Mouse (Mus musculus): ENCODE measurements around the gene Ezh1.

Gene Ezh1

DNA sequence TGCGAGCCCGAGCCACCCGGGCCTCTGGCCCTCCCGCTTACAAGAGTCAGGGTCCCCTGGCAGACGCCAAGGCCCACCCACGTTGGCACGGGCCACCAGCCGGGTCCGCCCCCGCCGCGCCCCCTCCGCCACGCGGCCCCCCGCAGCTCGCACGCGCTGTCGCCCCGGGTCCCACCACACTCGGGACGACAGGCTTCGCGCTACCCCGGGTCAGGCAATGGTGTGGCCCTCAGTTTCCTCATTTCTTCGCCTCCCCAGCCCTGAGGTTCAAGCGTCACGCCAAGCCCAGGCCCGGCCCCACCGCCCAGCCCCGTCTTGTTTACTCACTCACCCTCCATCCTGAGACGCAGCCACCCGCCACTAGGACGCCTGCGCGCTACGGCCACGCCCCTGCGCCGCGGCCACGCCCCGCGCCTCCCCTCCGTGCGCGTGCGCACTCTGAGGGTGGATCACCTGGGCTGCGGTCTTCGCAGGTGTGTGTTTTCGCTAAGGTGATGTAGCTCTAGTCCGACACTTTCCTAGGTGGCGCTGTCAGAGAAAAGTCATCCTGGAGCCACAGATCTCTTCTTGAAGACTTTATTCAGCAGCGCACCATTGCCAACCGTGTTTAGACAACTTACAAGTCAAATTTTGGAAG lies at the start of gene Ezh1:
Ezh1 (minus strand) TSS at position 399 of the 637 bp plus-strand sequence.
- no peak for DNase-seq (ENCODE audit: extremely low read depth, low read depth)

DNA sequence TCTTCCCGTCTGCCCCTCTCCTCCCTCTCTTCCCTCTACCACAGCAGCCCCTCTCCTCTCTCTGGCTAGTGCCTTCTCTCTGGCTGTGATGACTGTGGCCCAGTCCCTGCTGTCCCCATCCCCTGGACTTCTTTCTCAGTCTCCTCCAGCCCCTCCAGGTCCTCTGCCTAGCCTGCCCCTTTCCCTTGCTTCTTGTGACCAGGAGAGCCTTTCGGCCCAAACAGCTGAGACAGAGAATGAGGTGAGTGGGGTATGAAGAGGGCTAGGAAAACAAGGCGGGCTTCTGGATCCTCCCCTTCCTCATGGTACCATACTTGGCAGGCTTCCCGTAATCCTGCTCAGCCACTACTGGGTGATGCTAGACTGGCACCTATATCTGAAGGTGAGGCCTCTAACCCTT lies 49.0 kb upstream of the Ezh1 start:
- DNase-seq (ENCODE audit: extremely low read depth, low read depth), result no peak

DNA sequence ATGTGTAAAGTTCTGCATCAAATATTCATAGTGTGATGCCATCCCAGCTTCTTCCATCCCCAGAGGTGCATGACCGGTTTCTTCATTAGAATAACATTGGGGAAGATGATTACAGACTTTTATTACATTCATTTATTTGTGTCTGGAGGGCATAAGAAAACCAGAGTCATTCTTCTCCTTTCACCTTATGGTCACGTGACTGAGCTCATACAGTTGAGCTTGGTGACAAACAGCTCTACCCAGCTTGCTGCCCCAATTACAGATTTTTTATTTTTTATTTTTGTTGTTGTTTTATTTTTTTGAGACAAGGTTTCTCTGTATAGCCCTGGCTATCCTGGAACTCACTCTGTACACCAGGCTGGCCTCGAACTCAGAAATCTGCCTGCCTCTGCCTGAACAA lies 46.2 kb upstream of the Ezh1 start:
- no peak for DNase-seq (ENCODE audit: extremely low read depth, low read depth)

DNA sequence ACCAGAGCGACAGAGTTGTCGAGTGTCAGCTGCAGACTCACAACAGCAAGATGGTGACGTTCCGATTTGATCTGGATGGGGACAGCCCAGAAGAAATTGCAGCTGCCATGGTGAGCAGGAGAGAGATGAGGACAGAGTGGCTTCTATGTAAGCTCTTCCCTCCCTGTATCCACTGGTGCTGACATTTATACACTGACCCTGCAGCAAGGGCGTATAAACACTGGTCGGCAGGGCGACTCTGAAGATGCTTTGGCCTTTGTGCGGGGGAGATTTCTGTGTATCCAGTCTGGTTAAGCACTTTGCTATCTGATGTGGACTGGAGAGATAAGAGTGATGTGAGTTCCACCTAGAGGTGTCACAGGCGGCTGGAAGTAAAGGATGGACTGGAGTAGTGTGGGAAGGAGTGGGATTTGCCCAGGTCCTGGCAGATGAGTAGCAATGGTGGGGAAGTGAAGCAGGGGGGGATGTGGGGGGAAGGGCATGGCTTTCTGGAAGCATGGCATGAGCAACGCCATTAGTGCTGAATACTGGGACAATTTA lies 43.4 kb upstream of the Ezh1 start:
- DNase-seq (ENCODE audit: extremely low read depth, low read depth), result no peak

DNA sequence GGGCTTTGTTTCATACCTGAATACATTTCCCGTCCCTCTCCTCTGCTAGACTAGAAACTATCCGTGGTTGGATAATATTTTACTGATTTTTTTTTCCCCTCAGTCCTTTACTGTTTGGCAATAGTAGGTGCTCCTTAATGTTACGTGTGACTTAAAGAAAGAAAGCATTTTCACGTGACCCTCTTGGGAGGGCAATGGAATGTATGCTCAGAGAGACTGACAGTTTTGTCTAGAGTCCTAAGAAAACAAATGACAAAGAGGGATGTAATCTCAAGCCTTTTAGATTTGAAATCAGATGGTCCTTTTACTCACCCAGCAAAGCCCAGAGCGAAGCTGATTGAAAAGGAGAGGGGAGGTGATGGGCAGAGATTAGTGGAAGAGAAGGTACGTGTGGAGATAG lies 39.6 kb upstream of the Ezh1 start:
- DNase-seq (ENCODE audit: extremely low read depth, low read depth), result no peak

DNA sequence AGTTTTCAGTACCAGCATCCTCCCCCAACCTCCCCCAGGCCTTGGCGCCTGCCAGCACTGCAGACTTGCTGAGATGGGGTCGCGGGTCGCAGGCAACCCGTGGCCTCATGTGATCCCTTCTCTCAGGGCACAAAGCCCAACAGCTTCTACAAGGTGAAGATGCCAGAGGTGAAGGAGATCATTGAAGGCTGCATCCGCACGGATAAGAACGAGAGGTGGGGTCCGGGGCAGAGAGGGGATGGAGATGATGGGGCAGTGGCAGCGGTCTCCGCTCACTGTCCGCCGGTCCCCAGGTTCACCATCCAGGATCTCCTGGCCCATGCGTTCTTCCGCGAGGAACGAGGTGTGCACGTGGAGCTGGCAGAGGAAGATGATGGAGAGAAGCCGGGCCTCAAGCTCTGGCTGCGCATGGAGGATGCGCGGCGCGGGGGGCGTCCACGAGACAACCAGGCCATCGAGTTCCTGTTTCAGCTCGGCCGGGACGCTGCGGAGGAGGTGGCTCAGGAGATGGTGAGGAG lies 38.8 kb upstream of the Ezh1 start:
- no peak for DNase-seq (ENCODE audit: extremely low read depth, low read depth)

DNA sequence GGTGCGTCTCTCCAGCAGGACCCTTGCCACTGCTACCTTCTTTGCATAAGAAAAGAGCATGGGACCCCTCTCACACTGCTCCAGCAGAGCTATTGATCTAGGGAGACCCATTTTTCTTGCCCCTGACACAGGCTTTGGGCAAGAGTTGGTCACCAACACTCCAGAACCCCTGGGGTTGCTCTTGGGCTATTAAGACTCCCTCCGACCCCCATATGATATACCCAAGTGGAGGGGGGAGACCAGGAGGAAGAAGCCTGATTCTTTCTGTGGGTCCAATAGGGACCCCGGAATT lies 37.7 kb upstream of the Ezh1 start:
- no peak for DNase-seq (ENCODE audit: extremely low read depth, low read depth)

DNA sequence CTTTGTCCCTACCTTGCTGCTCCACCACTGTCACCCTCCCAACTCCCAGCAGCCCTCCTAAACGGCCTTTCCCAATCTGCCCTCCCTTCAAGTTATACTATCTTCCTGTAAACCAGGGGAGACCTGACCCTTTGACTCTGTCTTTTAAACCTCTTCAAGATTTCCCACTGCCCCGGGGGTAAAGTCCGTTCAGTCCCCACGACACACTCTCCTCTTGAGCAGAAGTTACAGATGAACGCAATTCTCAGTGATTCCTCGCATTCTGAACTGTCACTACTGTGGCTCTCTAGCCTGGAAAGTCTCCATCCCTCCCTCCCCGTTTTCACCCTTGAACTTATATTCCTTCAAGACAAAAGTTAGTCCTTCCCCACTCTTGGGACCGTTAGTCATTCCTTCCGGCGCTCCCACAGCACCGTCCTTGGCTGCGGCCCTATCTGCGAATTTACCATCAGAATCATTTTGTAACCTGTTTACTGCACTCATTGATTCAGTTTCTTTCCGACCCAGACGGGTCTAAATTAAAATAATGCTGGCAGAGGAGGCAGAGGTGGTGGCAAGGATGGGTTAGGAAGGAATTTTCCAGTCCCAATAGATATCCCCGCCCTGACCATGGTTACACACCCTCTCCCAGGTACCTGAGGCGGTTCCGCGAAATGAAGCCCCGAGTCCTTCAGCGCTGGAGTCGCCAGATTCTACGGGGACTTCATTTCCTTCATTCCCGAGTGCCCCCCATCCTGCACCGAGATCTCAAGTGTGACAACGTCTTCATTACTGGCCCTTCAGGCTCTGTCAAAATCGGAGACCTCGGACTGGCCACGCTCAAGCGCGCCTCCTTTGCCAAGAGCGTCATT lies 37.1 kb upstream of the Ezh1 start:
- DNase-seq (ENCODE audit: extremely low read depth, low read depth), result no peak

DNA sequence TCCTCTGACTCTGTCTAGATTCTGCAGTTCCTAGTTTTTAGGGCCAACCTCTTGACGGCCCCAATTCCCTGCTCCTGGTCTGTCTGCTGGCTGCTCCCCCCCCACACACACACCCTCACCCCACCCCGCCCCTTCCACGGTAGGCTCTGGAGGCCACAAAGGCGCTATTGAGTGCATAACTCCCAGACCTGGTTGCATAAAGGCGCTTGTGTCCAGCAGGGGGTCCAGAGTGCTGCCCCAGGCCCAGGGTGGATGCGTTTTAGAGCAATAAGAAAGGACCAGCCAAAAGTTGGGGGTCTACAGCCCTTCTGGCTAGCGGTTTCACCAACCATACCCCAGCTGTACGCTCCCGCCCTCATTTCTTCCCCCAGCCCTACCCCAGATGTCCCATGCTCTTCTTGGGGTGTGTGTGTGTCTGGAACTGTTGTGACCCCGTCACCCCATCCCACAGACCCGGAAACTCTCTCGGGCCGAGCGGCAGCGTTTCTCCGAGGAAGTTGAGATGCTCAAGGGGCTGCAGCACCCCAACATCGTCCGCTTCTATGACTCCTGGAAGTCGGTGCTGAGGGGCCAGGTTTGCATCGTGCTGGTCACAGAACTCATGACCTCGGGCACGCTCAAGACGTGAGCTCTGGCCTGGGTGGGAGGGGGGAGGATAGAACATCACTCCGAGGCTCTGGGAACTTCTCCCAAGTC lies 36.2 kb upstream of the Ezh1 start:
- no peak for DNase-seq (ENCODE audit: extremely low read depth, low read depth)

DNA sequence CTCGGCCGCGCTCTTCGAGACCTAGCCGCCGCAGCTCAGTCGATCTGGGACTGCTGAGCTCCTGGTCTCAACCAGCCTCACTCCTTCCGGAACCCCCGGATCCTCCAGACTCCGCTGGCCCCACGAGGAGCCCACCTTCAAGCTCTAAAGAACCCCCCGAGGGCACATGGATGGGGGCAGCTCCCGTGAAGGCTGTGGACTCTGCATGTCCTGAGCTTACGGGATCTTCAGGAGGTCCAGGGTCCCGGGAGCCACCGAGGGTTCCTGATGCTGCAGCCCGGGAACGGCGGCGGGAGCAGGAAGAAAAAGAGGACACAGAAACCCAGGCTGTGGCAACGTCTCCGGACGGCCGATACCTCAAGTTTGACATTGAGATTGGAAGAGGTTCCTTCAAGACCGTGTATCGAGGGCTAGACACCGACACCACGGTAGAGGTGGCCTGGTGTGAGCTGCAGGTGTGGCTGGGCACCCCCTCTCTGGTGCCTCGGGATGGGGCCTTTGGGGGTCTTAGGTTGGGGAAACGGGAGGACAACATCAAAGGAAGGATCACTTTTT lies 34.6 kb upstream of the Ezh1 start:
- no peak for DNase-seq (ENCODE audit: extremely low read depth, low read depth)

DNA sequence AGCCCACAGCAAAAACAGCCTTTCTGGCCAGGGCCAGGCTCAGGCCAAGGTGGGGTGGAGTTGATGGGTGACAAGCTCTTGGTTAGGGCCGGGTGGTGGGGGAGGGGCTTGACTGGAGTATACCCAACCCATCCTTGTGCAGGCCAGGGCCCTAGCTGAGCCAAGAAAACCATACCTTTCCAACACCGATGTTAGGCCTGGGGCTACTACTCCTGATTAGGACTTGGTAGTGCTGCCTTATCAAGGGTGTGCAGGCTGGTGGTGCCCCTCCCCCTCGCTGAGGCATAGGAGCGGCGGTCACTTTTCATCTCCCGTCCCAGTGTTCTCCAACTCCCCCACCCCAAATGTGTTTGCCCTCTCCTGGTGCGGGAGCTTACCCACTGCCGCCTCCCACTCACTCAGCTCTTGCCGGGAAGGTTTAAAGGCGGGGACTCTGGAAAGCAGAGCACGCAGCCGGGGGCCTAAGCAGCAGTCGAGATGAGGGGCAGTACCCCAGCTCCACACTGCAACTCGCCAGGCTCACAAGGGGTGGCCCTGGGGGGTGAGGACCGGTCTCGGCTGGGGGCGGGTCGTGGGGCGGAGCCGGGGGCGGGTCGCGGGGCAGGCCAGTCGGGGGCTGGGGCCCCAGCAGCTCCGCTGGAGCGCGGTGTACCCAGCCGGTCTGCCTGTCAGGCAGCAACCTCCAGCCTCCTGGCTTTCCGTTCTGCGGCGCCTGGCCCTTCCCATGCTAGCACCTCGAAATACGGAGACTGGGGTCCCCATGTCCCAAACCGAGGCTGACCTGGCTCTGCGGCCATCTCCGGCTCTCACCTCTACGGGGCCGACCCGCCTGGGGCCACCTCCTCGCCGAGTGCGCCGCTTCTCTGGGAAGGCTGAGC lies 33.9 kb upstream of the Ezh1 start, which contains the start of gene Wnk4:
Wnk4 (plus strand) TSS at position 620 of the 878 bp plus-strand sequence.
- DNase-seq (ENCODE audit: extremely low read depth, low read depth), result peak; percentile 59

DNA sequence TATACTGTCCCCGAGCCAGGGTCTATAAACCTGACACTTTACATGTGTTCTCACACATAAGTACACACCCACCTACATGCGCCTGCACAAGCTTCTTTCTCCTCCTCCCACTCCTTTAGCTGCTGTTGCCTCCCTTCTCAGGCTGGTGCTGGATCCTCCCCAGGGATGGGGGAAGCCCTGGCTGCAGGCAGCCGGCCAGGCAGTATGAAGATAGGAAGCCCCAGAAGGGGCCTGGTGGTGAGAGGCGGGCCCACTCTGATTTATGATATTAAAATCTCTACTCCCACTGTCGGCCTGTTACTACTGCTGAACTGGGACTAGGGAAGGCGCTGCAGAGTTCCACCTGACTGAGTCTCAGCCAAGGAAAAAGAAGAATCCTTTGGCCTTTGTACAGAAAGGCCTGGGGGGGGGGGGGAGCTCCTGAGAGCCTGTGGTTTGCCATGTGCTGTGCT lies 33.0 kb upstream of the Ezh1 start:
- DNase-seq (ENCODE audit: extremely low read depth, low read depth), result no peak

DNA sequence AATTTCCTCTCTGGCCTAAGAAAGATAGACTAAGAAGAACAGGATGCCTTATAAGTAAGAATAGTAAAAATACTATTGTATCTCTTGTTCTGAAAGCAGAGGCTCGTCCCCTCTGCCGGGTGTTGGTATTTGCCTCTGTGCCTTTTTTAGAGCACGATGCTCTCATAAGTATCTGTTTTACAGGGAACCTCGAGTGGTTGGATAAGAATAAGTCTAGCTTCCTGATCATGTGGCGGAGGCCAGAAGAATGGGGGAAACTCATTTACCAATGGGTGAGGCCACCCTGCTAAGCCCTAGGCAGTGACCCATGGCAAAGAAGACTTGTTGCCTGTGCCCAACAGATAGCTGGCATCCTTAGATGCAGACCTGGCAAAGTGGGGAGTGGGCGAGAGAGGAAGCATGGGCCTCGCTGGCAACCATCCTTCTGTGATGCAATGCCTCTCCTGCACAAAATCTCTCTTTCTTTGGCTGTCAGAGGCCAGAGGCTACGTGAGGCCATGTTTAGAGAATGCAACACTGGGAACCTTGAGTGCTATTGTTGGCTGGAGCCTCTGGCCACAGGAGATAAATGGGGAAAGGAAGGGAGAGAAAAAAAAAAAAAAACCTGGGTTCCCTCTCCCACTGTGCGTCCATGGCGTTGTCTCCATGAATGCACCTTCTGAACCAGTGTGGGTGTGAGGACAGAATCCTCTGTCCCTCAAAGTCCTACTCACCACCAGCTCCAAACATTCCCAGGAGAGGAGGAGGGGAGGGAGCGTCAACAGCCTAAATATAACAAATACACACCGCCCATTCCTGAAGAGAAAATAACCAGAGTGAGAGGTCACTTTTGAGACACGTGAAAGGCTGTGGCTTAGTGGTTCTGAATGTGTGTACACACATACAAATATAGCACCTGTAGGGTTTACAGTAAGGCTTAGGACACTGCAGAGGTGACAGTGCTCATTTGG lies 29.8 kb upstream of the Ezh1 start:
- no peak for DNase-seq (ENCODE audit: extremely low read depth, low read depth)

DNA sequence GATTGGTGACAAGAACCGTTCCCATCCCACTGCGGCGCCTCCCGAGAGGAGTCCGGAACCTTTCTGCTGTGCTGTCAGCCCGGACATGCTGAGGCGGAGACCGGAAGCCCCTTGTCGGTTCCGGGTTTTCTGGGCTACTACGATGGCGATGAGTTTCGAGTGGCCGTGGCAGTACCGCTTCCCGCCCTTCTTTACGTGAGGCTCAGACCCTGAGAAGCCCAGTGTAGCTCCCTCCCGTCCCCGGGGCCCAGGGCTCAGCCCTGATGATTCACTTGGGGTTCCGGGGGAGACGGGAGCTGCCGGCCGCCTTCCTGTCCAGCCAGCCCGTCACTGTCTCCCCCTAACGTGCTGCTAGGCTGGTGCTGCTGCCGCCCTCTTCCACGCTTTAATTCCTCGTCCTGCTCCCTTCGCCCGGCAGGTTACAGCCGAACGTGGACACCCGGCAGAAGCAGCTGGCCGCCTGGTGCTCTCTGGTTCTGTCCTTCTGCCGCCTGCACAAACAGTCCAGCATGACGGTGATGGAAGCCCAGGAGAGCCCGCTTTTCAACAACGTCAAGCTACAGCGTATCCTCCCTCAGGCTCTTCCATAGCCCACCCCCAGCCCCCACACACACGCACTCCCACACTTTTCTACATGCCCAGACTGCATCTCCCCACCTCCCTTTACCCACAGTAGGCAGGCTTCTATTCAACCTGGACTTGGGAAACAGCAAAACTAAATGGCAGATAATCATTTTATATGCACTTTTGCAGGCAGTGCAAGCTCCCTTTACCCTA lies 27.5 kb upstream of the Ezh1 start, which contains the start of gene Vps25:
Vps25 (plus strand) TSS at position 95 of the 777 bp plus-strand sequence.
- DNase-seq (ENCODE audit: extremely low read depth, low read depth), result peak; percentile 81

DNA sequence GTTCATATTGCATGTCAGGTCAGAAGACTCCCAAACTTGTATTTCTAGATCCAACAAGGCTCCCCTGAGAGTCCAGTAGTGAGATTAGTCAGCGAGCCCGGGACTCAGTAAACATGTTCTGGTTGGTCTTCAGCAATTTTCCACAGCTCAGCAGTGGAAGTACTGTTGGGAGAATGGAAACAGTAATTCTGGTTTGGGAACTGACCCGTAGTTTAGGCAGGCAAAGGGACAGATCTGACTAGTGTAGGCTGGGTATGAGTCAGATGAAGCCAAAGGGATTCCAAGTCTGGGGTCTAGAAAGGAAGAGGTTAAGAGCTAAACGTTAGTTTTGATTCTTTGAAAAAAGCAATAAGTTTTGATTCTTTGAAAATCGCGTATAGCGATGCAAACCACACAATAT lies 26.7 kb upstream of the Ezh1 start:
- no peak for DNase-seq (ENCODE audit: extremely low read depth, low read depth)

DNA sequence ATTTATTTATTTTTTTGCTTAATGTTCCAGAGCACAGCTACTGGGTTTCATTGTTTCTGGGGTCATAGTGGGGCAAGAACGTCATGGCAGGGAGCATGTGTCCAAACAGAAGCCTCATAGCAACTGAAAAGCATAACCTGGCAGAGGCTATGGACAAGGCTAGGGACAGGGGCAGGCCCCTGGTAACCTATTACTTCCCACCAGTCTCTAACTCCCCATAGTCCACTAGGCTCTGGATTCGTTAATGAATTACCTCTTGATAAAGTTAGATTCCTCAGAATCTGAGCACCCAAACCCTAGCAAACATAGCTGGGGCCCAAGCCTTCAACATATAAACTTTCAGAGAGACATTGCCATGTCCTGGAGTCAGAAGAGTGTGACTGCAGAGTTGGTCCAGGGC lies 24.8 kb upstream of the Ezh1 start:
- DNase-seq (ENCODE audit: extremely low read depth, low read depth), result no peak

DNA sequence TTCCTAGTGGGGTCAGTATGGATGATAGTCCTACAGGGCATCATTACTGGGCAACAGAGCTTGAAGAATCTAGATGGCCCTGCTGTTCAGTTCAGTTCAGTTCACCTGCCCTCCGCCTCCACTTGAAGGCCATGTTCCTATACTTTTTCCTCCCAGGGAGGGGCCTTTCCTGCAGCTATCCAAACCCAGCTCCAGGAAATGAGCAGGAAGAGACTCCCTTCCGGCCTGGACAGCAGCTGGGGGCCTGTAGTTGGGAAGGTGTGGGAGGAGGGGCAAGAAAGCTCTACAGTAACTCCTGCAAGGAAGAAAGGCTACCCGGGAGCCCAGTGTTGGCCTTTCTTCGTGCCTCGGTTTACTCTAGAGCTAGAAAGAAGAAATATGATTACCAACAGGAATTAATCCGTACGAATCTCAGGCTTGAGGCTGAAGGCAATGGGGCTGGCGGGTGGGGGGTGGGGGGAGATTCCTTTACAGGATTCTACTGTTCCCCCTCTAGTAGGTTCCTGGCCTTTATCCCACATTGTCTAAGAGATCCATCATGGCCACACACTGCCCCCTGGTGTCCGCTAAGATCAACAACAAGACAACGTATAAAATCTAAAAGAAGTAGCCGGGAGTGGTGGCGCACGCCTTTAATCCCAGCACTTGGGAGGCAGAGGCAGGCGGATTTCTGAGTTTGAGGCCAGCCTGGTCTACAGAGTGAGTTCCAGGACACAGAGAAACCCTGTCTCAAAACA lies 22.2 kb upstream of the Ezh1 start:
- no peak for DNase-seq (ENCODE audit: extremely low read depth, low read depth)

DNA sequence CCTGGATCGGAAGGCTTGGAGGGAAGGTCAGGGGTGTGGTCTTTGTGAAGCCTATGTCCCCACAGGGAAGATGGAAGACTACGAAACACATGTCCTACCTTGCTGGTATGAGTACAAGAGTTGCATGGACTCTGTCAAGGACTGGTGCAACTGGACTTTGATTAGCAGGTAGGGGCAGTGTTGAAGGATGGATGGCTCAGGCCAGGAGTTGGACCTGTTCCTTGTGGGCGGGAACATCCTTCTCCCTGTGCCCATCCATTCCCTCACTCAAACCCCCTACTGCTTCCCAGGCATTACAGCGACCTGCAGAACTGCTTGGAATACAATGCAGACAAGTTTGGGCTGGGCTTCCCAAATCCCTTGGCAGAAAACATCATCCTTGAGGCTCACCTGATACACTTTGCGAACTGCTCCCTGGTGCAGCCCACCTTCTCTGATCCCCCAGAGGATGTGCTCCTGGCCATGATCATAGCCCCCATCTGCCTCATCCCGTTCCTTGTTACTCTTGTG lies 21.3 kb upstream of the Ezh1 start:
- DNase-seq (ENCODE audit: extremely low read depth, low read depth), result no peak
